Mouse (Mus musculus): Measurements from ENCODE around the gene Gp9. TPM values are rescaled to one million over a fixed set of nuclear protein-coding genes. Genes with fewer than 3 reads are reported as not detected.

Gene Gp9
- total and polyA plus RNA-seq, 2 experiments: 0.74 TPM; not detected in 1

DNA sequence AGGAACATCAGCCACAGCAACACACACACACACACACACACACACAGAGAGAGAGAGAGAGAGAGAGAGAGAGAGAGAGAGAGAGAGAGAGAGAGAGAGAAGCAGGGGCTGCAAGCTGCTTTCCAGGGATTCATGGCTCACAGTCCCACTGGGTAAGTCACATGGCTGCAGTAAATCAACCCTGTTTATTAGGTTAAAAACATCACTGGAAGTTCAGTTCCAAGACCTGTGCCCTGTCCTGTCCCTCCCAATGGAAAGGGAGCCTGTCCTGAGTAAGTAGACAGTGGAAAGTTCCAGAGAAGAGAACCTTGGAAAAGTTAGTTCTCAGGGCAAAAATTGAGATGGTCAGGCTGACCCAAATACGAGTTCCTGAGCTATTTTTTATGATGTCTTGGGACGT, 19.4 kb downstream of the Gp9 start:
- H3K27me3 ChIP-seq (ENCODE audit: control insufficient read depth, insufficient read depth, low read length): no peaks in the 10 kb centered on the region
- H3K27ac ChIP-seq (replicated peaks; ENCODE audit: insufficient read depth, low read depth, low read length): peak overlapping the region; percentile 9
- 38% methylated on average over 2 of the region's 2 CpGs for WGBS
- H3K36me3 ChIP-seq (ENCODE audit: control insufficient read depth, insufficient read depth, low read length): peaks cover 7% of the 10 kb centered on the region; the same call in 1 of the 2 replicates
- H3K9ac ChIP-seq (ENCODE audit: low read depth, low read length): no peak overlapping the region
- peak; percentile 57 for DNase-seq (ENCODE audit: extremely low read depth, low read depth, low spot score)
- H3K79me2 ChIP-seq (ENCODE audit: control insufficient read depth, insufficient read depth, low read length): peaks cover 28% of the 10 kb centered on the region
- peaks cover 41% of the 10 kb centered on the region for H3K4me1 ChIP-seq (ENCODE audit: control insufficient read depth, insufficient read depth, low read length)
- TF ChIP-seq CTCF (IDR thresholded peaks at IDR 0.05; ENCODE audit: low read depth, low read length) (no peak), POLR2A (IDR thresholded peaks at IDR 0.05; ENCODE audit: extremely low read depth, insufficient read depth, low read length) (no peak)
- no peak overlapping the region for H3K4me3 ChIP-seq (ENCODE audit: insufficient read depth, low read depth, low read length)

DNA sequence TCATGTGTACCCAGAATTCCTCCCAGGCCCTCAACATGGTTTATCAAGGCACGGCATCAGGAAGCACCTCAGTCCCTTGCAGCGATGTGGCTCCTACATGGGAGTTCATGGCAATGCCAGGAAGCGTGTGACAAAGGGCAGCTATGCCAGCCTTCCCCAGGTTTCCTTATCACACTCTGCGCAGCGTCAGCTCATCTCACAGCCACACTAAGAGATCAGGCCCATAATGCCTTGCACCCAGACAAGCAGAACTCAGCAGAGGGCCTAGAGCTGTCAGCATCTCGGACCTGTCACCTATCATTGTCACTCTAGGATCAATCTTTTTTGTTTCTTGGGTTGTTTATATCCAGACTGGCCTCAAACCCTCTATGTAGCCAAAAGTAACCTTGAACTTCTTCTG, 21.7 kb downstream of the Gp9 start:
- H3K27ac ChIP-seq (replicated peaks; ENCODE audit: insufficient read depth, low read depth, low read length): no peak overlapping the region
- H3K9ac ChIP-seq (ENCODE audit: low read depth, low read length): no peak overlapping the region
- no peak for TF ChIP-seq POLR2A (IDR thresholded peaks at IDR 0.05; ENCODE audit: extremely low read depth, insufficient read depth, low read length)
- TF ChIP-seq CTCF (IDR thresholded peaks at IDR 0.05; ENCODE audit: low read depth, low read length): no peak
- peaks cover 8% of the 10 kb centered on the region; the same call in 1 of the 2 replicates for H3K36me3 ChIP-seq (ENCODE audit: control insufficient read depth, insufficient read depth, low read length)
- 77% methylated on average over 6 of the region's 6 CpGs for WGBS
- H3K79me2 ChIP-seq (ENCODE audit: control insufficient read depth, insufficient read depth, low read length): peaks cover 43% of the 10 kb centered on the region
- no peak for DNase-seq (ENCODE audit: extremely low read depth, low read depth, low spot score)
- no peak overlapping the region for H3K4me3 ChIP-seq (ENCODE audit: insufficient read depth, low read depth, low read length)
- no peaks in the 10 kb centered on the region for H3K27me3 ChIP-seq (ENCODE audit: control insufficient read depth, insufficient read depth, low read length)
- peaks cover 44% of the 10 kb centered on the region for H3K4me1 ChIP-seq (ENCODE audit: control insufficient read depth, insufficient read depth, low read length)

- no peak for TF ChIP-seq POLR2A (IDR thresholded peaks at IDR 0.05; ENCODE audit: extremely low read depth, insufficient read depth, low read length)
- Histone ChIP-seq H3K79me2 (ENCODE audit: control insufficient read depth, insufficient read depth, low read length) (peaks cover 56% of the 10 kb centered on the region), H3K9ac (ENCODE audit: low read depth, low read length) (no peak overlapping the region), H3K4me3 (ENCODE audit: insufficient read depth, low read depth, low read length) (no peak overlapping the region), H3K36me3 (ENCODE audit: control insufficient read depth, insufficient read depth, low read length) (peaks cover 11% of the 10 kb centered on the region; the same call in 1 of the 2 replicates), H3K27ac (replicated peaks; ENCODE audit: insufficient read depth, low read depth, low read length) (no peak overlapping the region), H3K4me1 (ENCODE audit: control insufficient read depth, insufficient read depth, low read length) (peaks cover 49% of the 10 kb centered on the region), H3K27me3 (ENCODE audit: control insufficient read depth, insufficient read depth, low read length) (no peaks in the 10 kb centered on the region)
- DNase-seq (ENCODE audit: extremely low read depth, low read depth, low spot score): no peak
- WGBS: 81% methylated on average over 7 of the region's 7 CpGs
These were observed 24.6 kb downstream of the Gp9 start for GRCm38 (mm10) chr6:87802462-87802861.

GRCm38 (mm10) chr6:87804036-87804435, 26.2 kb downstream of the Gp9 start:
- H3K9ac ChIP-seq (ENCODE audit: low read depth, low read length): no peak overlapping the region
- H3K36me3 ChIP-seq (ENCODE audit: control insufficient read depth, insufficient read depth, low read length): peaks cover 11% of the 10 kb centered on the region; the same call in 1 of the 2 replicates
- WGBS: 13% methylated on average over 1 of the region's 1 CpGs
- H3K4me3 ChIP-seq (ENCODE audit: insufficient read depth, low read depth, low read length): no peak overlapping the region
- H3K79me2 ChIP-seq (ENCODE audit: control insufficient read depth, insufficient read depth, low read length): peaks cover 57% of the 10 kb centered on the region
- no peak for TF ChIP-seq POLR2A (IDR thresholded peaks at IDR 0.05; ENCODE audit: extremely low read depth, insufficient read depth, low read length)
- peaks cover 40% of the 10 kb centered on the region for H3K4me1 ChIP-seq (ENCODE audit: control insufficient read depth, insufficient read depth, low read length)
- no peaks in the 10 kb centered on the region for H3K27me3 ChIP-seq (ENCODE audit: control insufficient read depth, insufficient read depth, low read length)
- H3K27ac ChIP-seq (replicated peaks; ENCODE audit: insufficient read depth, low read depth, low read length): no peak overlapping the region
- DNase-seq (ENCODE audit: extremely low read depth, low read depth, low spot score): no peak

GRCm38 (mm10) chr6:87804886-87805285, 27.0 kb downstream of the Gp9 start:
- Histone ChIP-seq H3K9ac (ENCODE audit: low read depth, low read length) (no peak overlapping the region), H3K79me2 (ENCODE audit: control insufficient read depth, insufficient read depth, low read length) (peaks cover 57% of the 10 kb centered on the region), H3K4me1 (ENCODE audit: control insufficient read depth, insufficient read depth, low read length) (peaks cover 40% of the 10 kb centered on the region), H3K27ac (replicated peaks; ENCODE audit: insufficient read depth, low read depth, low read length) (peak overlapping the region; percentile 42), H3K36me3 (ENCODE audit: control insufficient read depth, insufficient read depth, low read length) (peaks cover 11% of the 10 kb centered on the region; the same call in 1 of the 2 replicates), H3K4me3 (ENCODE audit: insufficient read depth, low read depth, low read length) (no peak overlapping the region), H3K27me3 (ENCODE audit: control insufficient read depth, insufficient read depth, low read length) (no peaks in the 10 kb centered on the region)
- DNase-seq (ENCODE audit: extremely low read depth, low read depth, low spot score): no peak
- no peak for TF ChIP-seq POLR2A (IDR thresholded peaks at IDR 0.05; ENCODE audit: extremely low read depth, insufficient read depth, low read length)
- TF ChIP-seq CTCF (IDR thresholded peaks at IDR 0.05; ENCODE audit: low read depth, low read length): no peak
- WGBS: 39% methylated on average over 7 of the region's 7 CpGs

GRCm38 (mm10) chr6:87805448-87805847, 27.6 kb downstream of the Gp9 start:
- peaks cover 37% of the 10 kb centered on the region for H3K4me1 ChIP-seq (ENCODE audit: control insufficient read depth, insufficient read depth, low read length)
- H3K79me2 ChIP-seq (ENCODE audit: control insufficient read depth, insufficient read depth, low read length): peaks cover 51% of the 10 kb centered on the region
- no peaks in the 10 kb centered on the region for H3K27me3 ChIP-seq (ENCODE audit: control insufficient read depth, insufficient read depth, low read length)
- no peak for TF ChIP-seq CTCF (IDR thresholded peaks at IDR 0.05; ENCODE audit: low read depth, low read length)
- no peak for TF ChIP-seq POLR2A (IDR thresholded peaks at IDR 0.05; ENCODE audit: extremely low read depth, insufficient read depth, low read length)
- H3K36me3 ChIP-seq (ENCODE audit: control insufficient read depth, insufficient read depth, low read length): peaks cover 11% of the 10 kb centered on the region; the same call in 1 of the 2 replicates
- DNase-seq (ENCODE audit: extremely low read depth, low read depth, low spot score): no peak
- H3K27ac ChIP-seq (replicated peaks; ENCODE audit: insufficient read depth, low read depth, low read length): peak overlapping the region; percentile 17
- H3K9ac ChIP-seq (ENCODE audit: low read depth, low read length): 0 out of 2 replicates have a peak overlapping the region, but pooled peaks have one; percentile 20
- WGBS: 73% methylated on average over 7 of the region's 7 CpGs
- no peak overlapping the region for H3K4me3 ChIP-seq (ENCODE audit: insufficient read depth, low read depth, low read length)

Measured in liver, adult 2 months (tissue).